Mouse (Mus musculus): ENCODE results near the gene C130026I21Rik.
"Not testable (repeated sequence)": the region's sequence is repeated elsewhere in the genome, so short reads cannot be mapped to it uniquely, and the experiment has no call there.

- TF ChIP-seq CTCF, EP300 (IDR thresholded peaks at IDR 0.05; ENCODE audit: low read depth): not testable (repeated sequence)
Observed at GRCm38 (mm10) chr1:85109753-85110152, 160.6 kb downstream of the C130026I21Rik start, which contains the start of gene A530032D15Rik.
